Comparison of ENCODE assay signal across 29 mouse cellular contexts in the genomic region with DNA sequence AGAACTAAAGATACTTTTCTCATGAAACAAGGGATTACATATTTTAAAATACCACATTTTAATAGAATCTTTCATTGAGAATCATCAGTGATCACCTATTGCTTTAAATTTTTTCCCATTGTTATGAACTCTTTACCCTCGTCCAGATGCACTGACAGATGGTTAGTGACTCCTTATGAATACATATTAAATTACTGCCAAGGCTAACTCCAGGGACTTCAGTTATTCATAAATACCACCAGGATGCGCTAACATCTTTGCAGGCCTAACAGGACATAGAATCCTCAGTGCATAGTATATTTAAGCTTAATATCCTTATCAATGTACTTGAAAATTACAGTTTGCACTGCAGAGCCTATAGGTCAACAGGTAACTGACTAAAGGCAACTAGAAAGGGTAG.
DNase-seq lines count a peak whose midpoint lies in the region; ATAC-seq lines count a peak whose summit lies in the region.
"Had no signal": no experiment of that assay in that cellular context is flagged by ENCODE, and none has a peak within 500 bp of the region (broad histone marks: within the 10 kb centered on the region; RNA-seq: fewer than 3 reads in every experiment).

No protein-coding gene starts in this region.

- H3K4me2 ChIP-seq in hindbrain, embryonic 11.5 days (replicated peaks; ENCODE audit: low read depth, low read length): no peak overlapping the region
- no peak overlapping the region for H3K4me2 ChIP-seq in hindbrain, embryonic 12.5 days (replicated peaks)
- no peak overlapping the region for H3K4me2 ChIP-seq in midbrain, embryonic 14.5 days (ENCODE audit: low read length)
- H3K4me2 ChIP-seq: hindbrain, embryonic 15.5 days; intestine, embryonic 15.5 days; limb, embryonic 12.5 days; liver, embryonic 15.5 days; lung, embryonic 15.5 days; midbrain, embryonic 12.5 days; neural tube, embryonic 13.5 days had no signal

- no peaks in the 10 kb centered on the region for H3K4me1 ChIP-seq in hindbrain, embryonic 11.5 days (replicated peaks; ENCODE audit: control insufficient read depth, insufficient read depth, low read length)
- no peaks in the 10 kb centered on the region for H3K4me1 ChIP-seq in hindbrain, embryonic 10.5 days (replicated peaks)
- H3K4me1 ChIP-seq in hindbrain, embryonic 12.5 days: no peaks in the 10 kb centered on the region
- H3K4me1 ChIP-seq in midbrain, embryonic 14.5 days (ENCODE audit: control insufficient read depth, insufficient read depth, low read length): no peaks in the 10 kb centered on the region
- H3K4me1 ChIP-seq: hindbrain, embryonic 15.5 days; intestine, embryonic 15.5 days; limb, embryonic 12.5 days; liver, embryonic 15.5 days; lung, embryonic 15.5 days; midbrain, embryonic 12.5 days; neural tube, embryonic 13.5 days had no signal

- peak; percentile 10 for DNase-seq in cerebellum, adult 9-10 months
- peak; percentile 1 for DNase-seq in hindbrain, embryonic 11.5 days (ENCODE audit: low spot score)
- DNase-seq in hindbrain, embryonic 10.5 days (ENCODE audit: low spot score): no peak
- DNase-seq in midbrain, embryonic 14.5 days: peak; percentile 32
- DNase-seq in thymus, postnatal 0 days (ENCODE audit: low spot score): no peak
- DNase-seq in B cell, adult 2 months: no peak
- DNase-seq: adrenal gland, adult 8-10 months; cerebellum, postnatal 36 days; gastrocnemius, postnatal 10 days; heart, postnatal 14 days; kidney, adult 2 months; kidney, postnatal 4 days; layer of hippocampus, postnatal 36 days; right cerebral cortex, postnatal 4 days; thymus, adult 18-20 months; thymus, postnatal 4 days had no signal

- no peak overlapping the region for H3K9ac ChIP-seq in hindbrain, embryonic 11.5 days (ENCODE audit: low read depth, low read length)
- H3K9ac ChIP-seq in hindbrain, embryonic 12.5 days: no peak overlapping the region
- no peak overlapping the region for H3K9ac ChIP-seq in midbrain, embryonic 14.5 days (replicated peaks; ENCODE audit: low read length)
- H3K9ac ChIP-seq: hindbrain, embryonic 15.5 days; intestine, embryonic 15.5 days; limb, embryonic 12.5 days; liver, embryonic 15.5 days; lung, embryonic 15.5 days; midbrain, embryonic 12.5 days; neural tube, embryonic 13.5 days had no signal

- no peaks in the 10 kb centered on the region for H3K36me3 ChIP-seq in hindbrain, embryonic 11.5 days (ENCODE audit: control insufficient read depth, insufficient read depth, low read length)
- H3K36me3 ChIP-seq in hindbrain, embryonic 10.5 days: no peaks in the 10 kb centered on the region
- no peaks in the 10 kb centered on the region for H3K36me3 ChIP-seq in hindbrain, embryonic 12.5 days
- no peaks in the 10 kb centered on the region for H3K36me3 ChIP-seq in midbrain, embryonic 14.5 days (ENCODE audit: control insufficient read depth, insufficient read depth, low read length)
- H3K36me3 ChIP-seq: G1E; hindbrain, embryonic 15.5 days; intestine, embryonic 15.5 days; limb, embryonic 12.5 days; liver, embryonic 15.5 days; lung, embryonic 15.5 days; midbrain, embryonic 12.5 days; neural tube, embryonic 13.5 days had no signal

- H3K9me3 ChIP-seq in hindbrain, embryonic 11.5 days (ENCODE audit: control insufficient read depth, low read length): no peaks in the 10 kb centered on the region
- no peaks in the 10 kb centered on the region for H3K9me3 ChIP-seq in hindbrain, embryonic 10.5 days
- H3K9me3 ChIP-seq in hindbrain, embryonic 12.5 days (replicated peaks): no peaks in the 10 kb centered on the region
- H3K9me3 ChIP-seq in midbrain, embryonic 14.5 days (ENCODE audit: control insufficient read depth, low read length): no peaks in the 10 kb centered on the region
- H3K9me3 ChIP-seq: hindbrain, embryonic 15.5 days; intestine, embryonic 15.5 days; limb, embryonic 12.5 days; liver, embryonic 15.5 days; lung, embryonic 15.5 days; midbrain, embryonic 12.5 days; neural tube, embryonic 13.5 days had no signal

- 68% methylated on average over 2 of the region's 2 CpGs for WGBS in hindbrain, embryonic 11.5 days
- 70% methylated on average over 2 of the region's 2 CpGs for WGBS in hindbrain, embryonic 10.5 days
- WGBS in hindbrain, embryonic 12.5 days: 59% methylated on average over 2 of the region's 2 CpGs
- WGBS in midbrain, embryonic 14.5 days: 51% methylated on average over 2 of the region's 2 CpGs

- H3K27me3 ChIP-seq in hindbrain, embryonic 11.5 days (ENCODE audit: control insufficient read depth, insufficient read depth, low read length): no peaks in the 10 kb centered on the region
- no peaks in the 10 kb centered on the region for H3K27me3 ChIP-seq in hindbrain, embryonic 10.5 days (ENCODE audit: insufficient read depth, poor library complexity, severe bottlenecking)
- no peaks in the 10 kb centered on the region for H3K27me3 ChIP-seq in hindbrain, embryonic 12.5 days
- no peaks in the 10 kb centered on the region for H3K27me3 ChIP-seq in midbrain, embryonic 14.5 days (ENCODE audit: control insufficient read depth, insufficient read depth, low read length)
- H3K27me3 ChIP-seq: hindbrain, embryonic 15.5 days; intestine, embryonic 15.5 days; limb, embryonic 12.5 days; liver, embryonic 15.5 days; lung, embryonic 15.5 days; midbrain, embryonic 12.5 days; neural tube, embryonic 13.5 days had no signal

- ATAC-seq in cerebellum, adult (ENCODE audit: insufficient number of reproducible peaks, low FRiP score, low TSS enrichment): no peak
- no peak for ATAC-seq in hindbrain, embryonic 11.5 days (ENCODE audit: low FRiP score)
- peak; percentile 38; the same call in 1 of the 2 replicates for ATAC-seq in hindbrain, embryonic 12.5 days (ENCODE audit: low FRiP score)
- ATAC-seq in midbrain, embryonic 14.5 days (ENCODE audit: low FRiP score, low TSS enrichment): peak; percentile 40; the same call in 1 of the 2 replicates
- ATAC-seq: intestine, embryonic 15.5 days had no signal

- H3K4me3 ChIP-seq in hindbrain, embryonic 11.5 days (ENCODE audit: low read depth, low read length): no peak overlapping the region
- H3K4me3 ChIP-seq in hindbrain, embryonic 10.5 days: no peak overlapping the region
- no peak overlapping the region for H3K4me3 ChIP-seq in hindbrain, embryonic 12.5 days
- no peak overlapping the region for H3K4me3 ChIP-seq in midbrain, embryonic 14.5 days (replicated peaks; ENCODE audit: low read depth, low read length)
- H3K4me3 ChIP-seq: erythroblast, embryonic 14.5 days; hindbrain, embryonic 15.5 days; intestine, embryonic 15.5 days; limb, embryonic 12.5 days; liver, embryonic 15.5 days; lung, embryonic 15.5 days; midbrain, embryonic 12.5 days; myocyte; neural tube, embryonic 13.5 days had no signal

- H3K27ac ChIP-seq in hindbrain, embryonic 11.5 days (ENCODE audit: low read depth, low read length): no peak overlapping the region
- no peak overlapping the region for H3K27ac ChIP-seq in hindbrain, embryonic 10.5 days
- no peak overlapping the region for H3K27ac ChIP-seq in hindbrain, embryonic 12.5 days
- H3K27ac ChIP-seq in midbrain, embryonic 14.5 days (replicated peaks; ENCODE audit: low read depth, low read length): no peak overlapping the region
- H3K27ac ChIP-seq: hindbrain, embryonic 15.5 days; intestine, embryonic 15.5 days; limb, embryonic 12.5 days; liver, embryonic 15.5 days; lung, embryonic 15.5 days; midbrain, embryonic 12.5 days; neural tube, embryonic 13.5 days; stomach, postnatal 0 days had no signal

Comparison
In these comparisons a context has a peak if more than half of its experiments do, and no peak if none do; other contexts are left out.
1. DNase-seq: peak in cerebellum, adult 9-10 months (single experiment), hindbrain, embryonic 11.5 days (single experiment) and midbrain, embryonic 14.5 days (single experiment); none in hindbrain, embryonic 10.5 days (single experiment), thymus, postnatal 0 days (single experiment) and B cell, adult 2 months (0 of 2).
2. ATAC-seq: peak in hindbrain, embryonic 12.5 days (single experiment) and midbrain, embryonic 14.5 days (single experiment); none in cerebellum, adult (single experiment) and hindbrain, embryonic 11.5 days (single experiment).